Mouse (Mus musculus): ENCODE results near the gene Prex1. TPM values are rescaled to one million over a fixed set of nuclear protein-coding genes. Genes with fewer than 3 reads are reported as not detected.

Gene Prex1
- polyA plus RNA-seq, 1 experiment from 2014 or later = 9.6 TPM

DNA sequence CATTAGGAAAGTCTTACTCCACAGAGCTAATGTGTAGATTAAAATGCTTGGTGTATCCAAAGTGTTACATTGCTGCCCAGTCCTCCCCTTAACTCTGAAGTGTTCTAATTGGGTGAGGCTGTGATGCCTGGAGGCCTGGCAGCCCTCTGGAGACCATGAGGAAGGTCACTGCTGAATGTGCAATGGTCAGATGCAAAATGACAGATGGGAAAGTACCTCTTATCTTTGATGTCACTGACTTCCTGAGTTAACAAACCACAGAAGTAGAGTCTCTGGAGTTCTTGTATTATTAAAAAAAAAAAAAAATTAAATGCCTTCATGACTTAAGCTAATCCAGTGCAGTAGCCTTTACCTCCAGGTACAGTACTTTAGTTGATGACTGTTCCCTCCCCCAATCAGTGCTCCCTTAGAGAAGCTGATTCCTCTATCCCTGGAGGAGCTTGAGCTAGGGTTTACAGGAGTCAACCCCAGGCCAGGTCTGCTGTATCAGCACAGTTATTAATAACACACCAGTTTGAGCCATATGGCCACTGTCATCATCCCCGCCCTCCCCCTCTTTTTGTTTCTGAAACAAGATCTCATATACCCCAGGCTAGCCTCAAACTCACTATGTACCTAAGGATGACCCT, 5.8 kb upstream of the Prex1 start:
- Histone ChIP-seq H3K4me3 (replicated peaks) (no peak overlapping the region), H3K9me3 (no peaks in the 10 kb centered on the region), H3K27ac (no peak overlapping the region), H3K4me1 (replicated peaks) (peaks cover 4% of the 10 kb centered on the region), H3K4me2 (replicated peaks) (no peak overlapping the region), H3K27me3 (replicated peaks) (no peaks in the 10 kb centered on the region), H3K36me3 (no peaks in the 10 kb centered on the region), H3K9ac (no peak overlapping the region)
- 78% methylated on average over 1 of the region's 1 CpGs for WGBS
- no peak for ATAC-seq

DNA sequence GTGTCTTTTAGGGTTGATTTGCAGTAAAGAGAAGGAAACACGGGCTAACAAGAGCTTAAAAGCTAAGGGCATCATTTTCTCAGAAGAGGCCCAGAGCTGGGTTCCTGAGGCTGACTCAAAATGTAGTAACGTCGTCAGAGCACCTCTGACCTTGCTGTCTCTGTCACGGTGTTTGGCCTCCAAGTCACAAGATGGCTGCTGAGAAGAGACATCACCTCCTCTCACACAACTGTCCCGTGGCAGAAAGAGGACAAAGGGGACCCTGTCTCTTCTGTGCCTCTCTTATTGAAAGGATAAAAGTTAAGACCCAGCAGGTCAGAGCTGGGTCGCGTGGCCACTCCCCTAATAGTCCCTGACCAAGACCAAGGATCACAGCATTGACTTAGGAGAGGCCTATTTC, 2.4 kb upstream of the Prex1 start:
- Histone ChIP-seq H3K9me3 (no peaks in the 10 kb centered on the region), H3K4me3 (replicated peaks) (no peak overlapping the region), H3K27ac (no peak overlapping the region), H3K4me2 (replicated peaks) (no peak overlapping the region), H3K36me3 (no peaks in the 10 kb centered on the region), H3K9ac (no peak overlapping the region), H3K27me3 (replicated peaks) (0 out of 2 replicates have a peak, but pooled peaks cover 4% of the 10 kb centered on the region), H3K4me1 (replicated peaks) (peaks cover 17% of the 10 kb centered on the region)
- ATAC-seq = no peak
- WGBS = 77% methylated on average over 7 of the region's 7 CpGs

DNA sequence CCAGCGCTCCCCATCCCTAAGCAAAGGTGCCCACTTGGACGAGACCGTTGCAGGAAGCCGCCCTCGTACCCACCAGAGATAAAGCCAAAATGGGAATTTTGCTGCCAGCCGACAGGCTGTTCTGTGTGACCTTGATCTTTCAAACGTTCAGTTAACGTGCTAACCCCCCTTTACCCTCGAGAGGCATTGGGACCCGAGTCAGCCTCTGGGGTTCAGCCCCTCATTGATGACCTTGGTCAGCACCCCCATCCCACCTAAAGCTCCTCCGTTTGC, 731 bp upstream of the Prex1 start:
- Histone ChIP-seq H3K9me3 (no peaks in the 10 kb centered on the region), H3K4me2 (replicated peaks) (peak overlapping the region; percentile 93), H3K4me3 (replicated peaks) (peak overlapping the region; percentile 69), H3K36me3 (no peaks in the 10 kb centered on the region), H3K4me1 (replicated peaks) (peaks cover 17% of the 10 kb centered on the region), H3K27me3 (replicated peaks) (0 out of 2 replicates have a peak, but pooled peaks cover 4% of the 10 kb centered on the region), H3K27ac (0 out of 2 replicates have a peak overlapping the region, but pooled peaks have one; percentile 32), H3K9ac (peak overlapping the region; percentile 57)
- WGBS = 11% methylated on average over 11 of the region's 11 CpGs
- ATAC-seq = no peak

GRCm38 (mm10) chr2:166712801-166713689, 587 bp downstream of the Prex1 start:
- no peaks in the 10 kb centered on the region for H3K9me3 ChIP-seq
- H3K4me1 ChIP-seq (replicated peaks) = peaks cover 17% of the 10 kb centered on the region
- H3K27ac ChIP-seq = peak overlapping the region; percentile 45; the same call in 1 of the 2 replicates
- no peaks in the 10 kb centered on the region for H3K36me3 ChIP-seq
- 0 out of 2 replicates have a peak, but pooled peaks cover 4% of the 10 kb centered on the region for H3K27me3 ChIP-seq (replicated peaks)
- peak overlapping the region; percentile 75 for H3K9ac ChIP-seq
- peak overlapping the region; percentile 69 for H3K4me3 ChIP-seq (replicated peaks)
- peak; percentile 60 for ATAC-seq
- WGBS = 1% methylated on average over 64 of the region's 64 CpGs
- H3K4me2 ChIP-seq (replicated peaks) = peak overlapping the region; percentile 98

DNA sequence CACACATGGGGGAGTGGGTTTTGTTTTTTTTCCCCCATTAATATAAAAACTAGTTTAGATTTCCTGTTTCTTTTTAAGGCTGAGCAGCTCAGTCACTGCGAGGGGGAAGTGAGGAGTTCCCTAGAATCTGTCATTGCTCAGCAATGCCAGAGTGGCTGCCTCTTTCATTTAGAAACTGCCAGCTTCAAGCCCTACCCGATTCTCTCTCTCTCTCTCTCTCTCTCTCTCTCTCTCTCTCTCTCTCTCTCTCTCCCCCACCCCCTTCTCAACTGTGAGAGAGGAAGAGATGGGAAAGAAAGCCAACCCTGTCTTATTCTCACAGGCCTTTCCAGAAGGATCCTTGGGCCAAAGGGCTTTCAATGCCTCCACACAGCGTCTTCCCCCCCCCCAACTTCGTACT, 1.3 kb downstream of the Prex1 start:
- Histone ChIP-seq H3K27ac (no peak overlapping the region), H3K4me1 (replicated peaks) (peaks cover 17% of the 10 kb centered on the region), H3K9ac (no peak overlapping the region), H3K36me3 (no peaks in the 10 kb centered on the region), H3K9me3 (no peaks in the 10 kb centered on the region), H3K4me2 (replicated peaks) (peak overlapping the region; percentile 98), H3K27me3 (replicated peaks) (0 out of 2 replicates have a peak, but pooled peaks cover 4% of the 10 kb centered on the region), H3K4me3 (replicated peaks) (peak overlapping the region; percentile 69)
- WGBS = 8% methylated on average over 4 of the region's 4 CpGs
- no peak for ATAC-seq

GRCm38 (mm10) chr2:166711681-166712132, 1.9 kb downstream of the Prex1 start:
- Histone ChIP-seq H3K36me3 (no peaks in the 10 kb centered on the region), H3K4me3 (replicated peaks) (0 out of 2 replicates have a peak overlapping the region, but pooled peaks have one; percentile 2), H3K27me3 (replicated peaks) (0 out of 2 replicates have a peak, but pooled peaks cover 4% of the 10 kb centered on the region), H3K9ac (no peak overlapping the region), H3K4me1 (replicated peaks) (peaks cover 17% of the 10 kb centered on the region), H3K9me3 (no peaks in the 10 kb centered on the region), H3K27ac (no peak overlapping the region), H3K4me2 (replicated peaks) (peak overlapping the region; percentile 98)
- WGBS = 44% methylated on average over 7 of the region's 7 CpGs
- no peak for ATAC-seq

GRCm38 (mm10) chr2:166709883-166710282, 3.7 kb downstream of the Prex1 start:
- Histone ChIP-seq H3K4me3 (replicated peaks) (no peak overlapping the region), H3K27ac (no peak overlapping the region), H3K4me1 (replicated peaks) (peaks cover 17% of the 10 kb centered on the region), H3K9me3 (no peaks in the 10 kb centered on the region), H3K27me3 (replicated peaks) (0 out of 2 replicates have a peak, but pooled peaks cover 4% of the 10 kb centered on the region), H3K9ac (no peak overlapping the region), H3K4me2 (replicated peaks) (no peak overlapping the region), H3K36me3 (0 out of 2 replicates have a peak, but pooled peaks cover 4% of the 10 kb centered on the region)
- ATAC-seq = no peak
- 84% methylated on average over 2 of the region's 2 CpGs for WGBS

- H3K9ac ChIP-seq = no peak overlapping the region
- WGBS = 83% methylated on average over 8 of the region's 8 CpGs
- H3K27ac ChIP-seq = no peak overlapping the region
- no peak for ATAC-seq
- H3K4me2 ChIP-seq (replicated peaks) = no peak overlapping the region
- 0 out of 2 replicates have a peak, but pooled peaks cover 4% of the 10 kb centered on the region for H3K27me3 ChIP-seq (replicated peaks)
- H3K4me3 ChIP-seq (replicated peaks) = no peak overlapping the region
- 0 out of 2 replicates have a peak, but pooled peaks cover 4% of the 10 kb centered on the region for H3K36me3 ChIP-seq
- peaks cover 9% of the 10 kb centered on the region for H3K4me1 ChIP-seq (replicated peaks)
- no peaks in the 10 kb centered on the region for H3K9me3 ChIP-seq
Observed at GRCm38 (mm10) chr2:166708304-166708703, 5.3 kb downstream of the Prex1 start.

DNA sequence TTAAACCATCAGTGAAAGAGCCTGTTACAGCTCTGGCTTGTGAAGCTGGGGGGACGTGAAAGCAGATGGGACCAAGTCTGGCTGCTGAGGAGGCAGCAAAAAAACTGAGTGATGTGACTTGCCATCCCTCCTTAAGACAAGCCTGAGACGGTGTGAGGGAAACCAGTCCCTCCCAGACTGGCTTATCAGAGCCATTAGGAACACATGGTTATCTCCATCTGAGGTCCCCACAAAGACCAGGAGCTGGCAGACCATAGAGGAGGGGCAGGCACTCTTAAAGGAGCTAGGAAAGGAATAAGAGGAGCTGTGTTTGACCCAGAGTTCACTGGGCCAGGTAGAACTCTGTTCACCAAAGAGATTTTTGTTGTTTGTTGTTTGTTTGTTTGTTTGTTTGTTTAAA, 7.1 kb downstream of the Prex1 start:
- Histone ChIP-seq H3K9me3 (no peaks in the 10 kb centered on the region), H3K4me1 (replicated peaks) (no peaks in the 10 kb centered on the region; the same call in 1 of the 2 replicates), H3K27me3 (replicated peaks) (0 out of 2 replicates have a peak, but pooled peaks cover under 1% of the 10 kb centered on the region), H3K9ac (no peak overlapping the region), H3K27ac (no peak overlapping the region), H3K4me3 (replicated peaks) (no peak overlapping the region), H3K4me2 (replicated peaks) (no peak overlapping the region), H3K36me3 (0 out of 2 replicates have a peak, but pooled peaks cover 4% of the 10 kb centered on the region)
- 43% methylated on average over 2 of the region's 2 CpGs for WGBS
- ATAC-seq = peak; percentile 71; the same call in 1 of the 2 replicates

- no peak overlapping the region for H3K4me3 ChIP-seq (replicated peaks)
- 0 out of 2 replicates have a peak, but pooled peaks cover 4% of the 10 kb centered on the region for H3K36me3 ChIP-seq
- no peaks in the 10 kb centered on the region for H3K9me3 ChIP-seq
- 80% methylated on average over 3 of the region's 3 CpGs for WGBS
- peak; percentile 65; the same call in 1 of the 2 replicates for ATAC-seq
- H3K27ac ChIP-seq = no peak overlapping the region
- H3K4me2 ChIP-seq (replicated peaks) = no peak overlapping the region
- no peaks in the 10 kb centered on the region for H3K27me3 ChIP-seq (replicated peaks)
- no peaks in the 10 kb centered on the region for H3K4me1 ChIP-seq (replicated peaks)
- no peak overlapping the region for H3K9ac ChIP-seq
Observed at GRCm38 (mm10) chr2:166703491-166703890, 10.1 kb downstream of the Prex1 start.

DNA sequence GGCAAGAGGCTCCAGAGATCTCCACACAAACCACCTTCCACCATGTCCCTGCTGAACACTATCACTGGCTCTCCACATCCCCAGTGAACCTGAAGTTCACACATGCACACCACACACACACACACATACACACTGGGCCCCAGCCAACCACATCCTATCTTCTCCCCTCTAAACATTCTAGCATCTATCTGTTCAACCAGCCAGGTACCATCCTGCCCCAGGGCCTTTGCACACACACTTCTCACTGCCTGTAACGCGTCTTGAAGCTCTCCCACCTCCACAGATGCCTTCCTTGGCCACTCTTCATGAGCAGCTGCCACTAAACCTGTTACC, 11.6 kb downstream of the Prex1 start:
- Histone ChIP-seq H3K9me3 (no peaks in the 10 kb centered on the region), H3K36me3 (0 out of 2 replicates have a peak, but pooled peaks cover 4% of the 10 kb centered on the region), H3K27me3 (replicated peaks) (no peaks in the 10 kb centered on the region), H3K4me3 (replicated peaks) (no peak overlapping the region), H3K9ac (no peak overlapping the region), H3K27ac (no peak overlapping the region), H3K4me1 (replicated peaks) (no peaks in the 10 kb centered on the region), H3K4me2 (replicated peaks) (no peak overlapping the region)
- no peak for ATAC-seq
- 96% methylated on average over 2 of the region's 2 CpGs for WGBS

Measured in intestine, embryonic 15.5 days (tissue).